Mouse (Mus musculus) urinary bladder, postnatal 4 days (tissue): ENCODE results near the gene Sept9.
A peak's percentile ranks its signal among the peaks of the same experiment; 100 is the strongest.

Experiments used
- DNase-seq, 2 experiments: peaks; one replicate each; pipeline ENCODE4 v3.0.0; 2021 to 2022; ENCODE audit warnings: low spot score in 2 of 2

The Sept9 gene

DNA sequence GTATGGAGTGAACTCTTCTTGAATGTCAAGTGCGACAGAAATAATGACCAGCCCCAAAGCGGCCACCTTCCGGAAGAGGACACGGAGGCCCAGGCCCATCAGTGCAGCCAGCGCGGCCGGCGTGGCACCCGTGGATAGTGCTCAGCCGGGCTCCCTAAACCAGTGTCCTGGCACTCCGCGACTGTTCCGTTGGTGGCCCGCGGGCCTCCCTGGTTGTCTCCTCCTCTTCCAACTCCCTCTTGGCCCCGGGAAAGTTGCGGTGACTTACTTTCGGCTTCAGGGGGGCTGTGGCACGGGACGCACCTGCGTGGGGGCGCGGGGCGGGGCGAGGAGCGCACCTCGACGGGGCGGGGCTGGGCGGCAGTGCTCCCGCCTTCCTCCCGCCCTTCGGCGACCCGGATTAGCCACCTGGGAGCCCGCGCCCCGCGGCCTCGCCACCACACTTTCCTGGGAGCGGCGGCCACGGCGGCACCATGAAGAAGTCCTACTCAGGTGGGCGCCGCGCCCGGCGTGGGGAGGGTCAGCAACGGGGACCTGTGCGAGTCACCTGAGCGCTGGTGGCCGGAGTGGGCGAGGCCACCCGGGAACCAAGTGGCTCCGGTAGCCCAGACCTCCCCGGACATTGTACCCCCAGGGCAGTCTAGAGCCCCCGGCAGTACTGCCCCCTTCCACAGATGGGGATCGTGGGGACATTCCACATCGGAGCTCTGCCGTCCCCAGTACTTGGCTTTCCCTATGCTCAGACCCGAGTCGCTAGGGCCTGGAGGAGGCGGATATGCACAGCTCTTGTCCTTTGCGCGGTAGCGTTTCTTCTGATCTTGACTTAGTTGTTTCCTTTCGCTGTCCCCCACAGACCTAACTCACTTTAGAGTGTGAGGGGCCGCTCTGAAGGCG lies at the start of gene Sept9:
Gene Sept9, plus strand, starts transcription at position 380 of the 894 bp plus-strand sequence.
- peak in 1 of 2 experiments; percentile 47 for DNase-seq

DNA sequence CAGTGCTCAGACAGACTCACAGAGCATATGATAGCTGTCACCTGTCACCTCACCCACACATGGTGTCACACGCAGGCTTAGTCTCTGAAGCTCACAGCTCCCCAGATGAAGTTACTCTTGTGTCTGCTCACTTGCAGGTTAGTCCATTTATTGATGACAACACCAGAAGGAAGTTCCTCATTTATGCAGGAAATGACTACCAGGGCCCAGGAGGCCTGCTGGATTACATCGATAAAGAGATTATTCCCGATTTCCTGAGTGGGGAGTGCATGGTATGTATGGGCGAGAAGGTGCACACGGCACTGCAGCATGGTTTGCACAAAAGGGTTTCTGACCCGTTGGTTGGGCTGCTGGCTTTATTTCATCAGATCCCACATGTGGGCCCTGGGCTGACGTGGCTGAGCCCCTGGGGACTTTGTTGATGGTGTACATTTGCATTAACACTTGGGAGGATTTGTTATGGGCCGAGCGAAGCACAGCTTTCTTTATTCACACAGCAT lies 48.9 kb upstream of the Sept9 start:
- DNase-seq, result no peak

DNA sequence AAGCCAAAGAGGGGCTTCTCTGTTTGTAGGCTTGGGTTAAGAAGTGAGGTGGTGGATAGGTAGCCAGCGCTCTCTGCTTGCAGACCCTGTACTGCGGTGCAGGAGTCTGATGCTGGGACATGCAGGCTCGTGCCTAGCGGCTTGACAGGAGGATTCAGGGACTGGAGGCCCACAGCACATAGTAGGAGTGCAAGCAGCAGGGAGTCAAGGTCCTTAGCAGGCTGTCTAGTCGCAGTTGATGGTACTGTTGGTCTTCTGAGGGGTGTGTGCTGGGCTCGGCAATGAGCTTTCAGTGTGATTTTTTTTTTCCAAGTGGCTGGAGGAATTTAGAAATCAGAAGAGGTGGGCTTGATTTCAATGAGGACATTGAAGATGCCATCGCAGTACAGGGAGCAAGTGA lies 48.0 kb upstream of the Sept9 start:
- no peak for DNase-seq

DNA sequence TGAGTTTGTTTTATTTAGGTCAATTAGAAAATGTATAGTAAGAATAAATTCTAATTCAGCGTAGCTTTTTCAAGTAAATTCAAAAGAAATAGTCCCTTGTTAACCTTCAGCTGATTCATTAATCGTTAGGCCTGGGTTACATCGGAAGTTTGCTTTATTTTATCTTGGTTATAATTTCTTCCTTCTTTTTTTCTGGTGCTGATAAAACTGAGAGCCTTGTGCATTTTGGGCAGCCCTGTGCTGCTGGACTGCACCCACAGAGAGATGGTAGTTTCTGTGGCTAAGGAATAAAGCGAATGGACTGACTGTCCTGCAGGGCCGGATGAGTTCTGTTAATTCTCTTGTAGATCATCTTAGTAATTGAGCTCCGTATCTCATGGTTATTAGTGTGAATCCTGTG lies 46.9 kb upstream of the Sept9 start:
- DNase-seq, result no peak

DNA sequence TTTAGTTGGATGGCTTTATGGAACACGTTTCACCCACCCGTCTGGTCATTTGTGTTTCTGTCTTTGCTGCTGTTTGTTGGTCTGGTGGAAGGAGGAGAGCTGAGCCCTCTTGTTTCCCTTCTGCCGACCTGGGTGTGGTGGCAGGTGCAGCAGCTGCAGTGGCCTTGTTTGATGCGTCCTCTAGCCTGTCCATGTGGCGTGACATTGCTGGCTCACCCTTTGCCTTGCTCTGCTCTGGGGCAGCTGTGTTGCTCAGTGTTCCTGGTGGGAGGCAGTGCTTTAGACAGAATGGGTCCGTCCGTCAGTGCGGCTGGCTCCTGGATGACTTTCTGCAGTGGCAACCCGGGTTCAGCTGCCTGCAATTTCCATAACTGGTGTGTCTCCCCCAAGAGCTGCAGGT lies 45.9 kb upstream of the Sept9 start:
- no peak for DNase-seq

DNA sequence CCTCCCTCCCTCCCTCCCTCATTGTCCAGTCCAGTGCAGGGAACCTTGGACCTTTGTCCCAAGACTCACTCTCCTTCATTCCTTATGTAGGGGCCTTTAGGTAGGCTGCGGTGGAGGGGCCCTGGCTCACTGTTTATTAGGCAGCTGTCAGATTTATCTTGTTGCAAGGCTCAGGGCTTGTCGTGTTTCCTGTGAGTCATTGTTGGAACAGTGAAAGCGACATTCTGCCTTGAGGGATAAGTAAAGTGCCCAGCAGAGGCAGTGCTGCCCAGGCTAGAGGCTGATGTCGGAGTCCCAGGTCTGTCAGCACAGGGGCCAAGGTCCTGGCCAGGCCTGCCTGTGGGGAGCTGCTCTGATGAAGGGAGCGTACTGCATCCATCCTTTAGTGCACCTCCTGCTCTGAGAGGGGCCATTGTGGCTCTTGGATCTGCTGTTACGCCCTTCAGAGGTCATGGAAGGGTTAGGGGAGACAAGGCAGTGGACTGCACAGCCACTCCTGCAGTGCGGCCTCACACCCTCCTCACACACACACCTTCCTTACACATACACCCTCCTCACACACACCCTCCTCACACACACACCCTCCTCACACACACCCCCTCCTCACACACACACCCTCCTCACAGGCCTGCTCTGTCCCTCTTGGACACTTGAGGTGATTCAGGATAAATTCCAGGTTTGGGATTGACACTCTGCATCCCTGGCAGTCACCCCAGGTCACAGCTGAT lies 45.2 kb upstream of the Sept9 start:
- DNase-seq, result no peak

DNA sequence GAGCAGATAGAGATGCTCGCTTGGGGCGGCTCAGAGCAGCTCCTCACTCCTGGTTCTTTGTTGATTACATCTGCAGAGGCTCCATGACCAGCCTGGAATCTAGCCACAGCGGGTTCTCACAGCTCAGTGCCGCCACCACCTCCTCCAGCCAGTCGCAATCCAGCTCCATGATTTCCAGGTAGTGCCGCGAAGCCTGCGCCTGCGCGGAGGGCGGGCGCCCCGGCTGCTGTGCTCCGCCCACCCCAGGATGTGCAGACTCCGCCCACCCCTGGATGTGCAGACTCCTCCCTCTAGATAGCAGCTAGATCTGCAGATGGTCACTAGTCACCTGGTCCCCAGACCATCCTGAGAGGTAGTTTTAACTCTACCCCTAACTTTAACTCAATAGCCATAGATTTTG lies 42.7 kb upstream of the Sept9 start:
- DNase-seq, result no peak

DNA sequence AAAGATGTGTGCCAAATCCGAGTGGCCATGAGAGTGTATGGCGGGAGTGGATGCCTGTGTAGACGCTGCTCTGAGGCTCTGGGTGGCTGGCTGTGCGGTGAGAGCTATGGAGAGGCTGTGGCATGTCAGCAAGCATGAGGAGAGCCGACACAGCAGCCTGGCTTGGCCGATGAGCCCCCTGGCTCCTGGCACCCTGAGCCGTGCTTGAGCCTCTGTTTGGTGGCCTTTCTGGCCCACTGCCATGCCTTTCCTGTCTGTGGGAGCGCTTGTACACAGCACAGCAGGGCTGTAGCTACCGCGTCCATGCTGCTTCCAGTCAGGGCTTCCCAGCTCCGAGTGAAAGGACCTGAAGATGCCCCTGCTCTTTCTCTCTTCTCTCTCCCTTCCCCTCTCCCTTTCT lies 41.1 kb upstream of the Sept9 start:
- DNase-seq, result no peak

DNA sequence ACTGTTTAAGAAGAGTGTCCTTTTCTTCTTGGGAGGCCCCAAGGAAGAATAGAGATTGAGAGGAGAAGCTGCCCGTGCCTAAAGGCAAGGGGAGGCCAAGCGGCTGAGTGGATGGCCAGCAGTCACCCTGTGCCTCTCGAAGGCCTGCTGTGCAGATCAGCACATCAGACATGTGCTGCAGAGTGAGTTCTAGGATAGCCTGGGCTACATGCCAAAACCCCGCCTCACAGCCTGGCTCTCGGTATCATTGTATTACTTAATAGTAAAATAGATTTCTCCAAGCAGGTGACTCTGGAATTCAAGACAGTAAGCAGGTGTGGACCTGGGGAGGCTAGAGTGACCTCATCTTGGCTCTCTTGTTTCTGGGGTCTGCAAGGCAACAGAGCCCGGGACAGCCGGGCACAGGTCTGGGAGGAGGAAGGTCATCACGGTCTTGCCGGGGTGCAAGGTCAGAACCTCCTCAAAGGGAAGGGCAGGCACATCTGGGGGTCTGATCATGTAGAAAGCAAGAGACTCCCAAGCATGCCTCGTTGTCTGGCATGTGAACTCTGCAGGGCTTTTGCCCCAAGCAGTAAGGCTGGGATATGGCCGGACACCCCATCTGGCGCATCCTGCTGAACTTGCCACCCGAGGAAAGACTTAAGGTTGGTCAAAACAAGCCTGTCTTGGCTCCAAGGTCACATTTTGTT lies 40.1 kb upstream of the Sept9 start:
- no peak for DNase-seq

DNA sequence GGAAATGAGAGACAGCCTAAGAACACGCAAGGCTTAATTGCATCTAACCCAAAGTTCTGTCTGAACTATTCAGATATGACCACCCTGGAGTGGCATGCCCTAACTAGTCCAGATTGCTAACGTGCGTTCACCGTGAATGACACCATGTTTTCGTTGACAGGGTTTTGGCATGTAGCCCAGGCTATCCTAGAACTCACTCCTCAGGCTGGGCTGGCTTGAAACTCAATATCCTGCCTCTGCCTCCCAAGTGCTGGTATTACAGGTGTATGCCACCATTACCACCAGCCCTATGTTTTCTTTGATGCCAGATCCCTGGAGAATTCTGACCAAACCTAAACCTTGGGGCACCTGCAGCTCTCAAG lies 39.5 kb upstream of the Sept9 start:
- no peak for DNase-seq

DNA sequence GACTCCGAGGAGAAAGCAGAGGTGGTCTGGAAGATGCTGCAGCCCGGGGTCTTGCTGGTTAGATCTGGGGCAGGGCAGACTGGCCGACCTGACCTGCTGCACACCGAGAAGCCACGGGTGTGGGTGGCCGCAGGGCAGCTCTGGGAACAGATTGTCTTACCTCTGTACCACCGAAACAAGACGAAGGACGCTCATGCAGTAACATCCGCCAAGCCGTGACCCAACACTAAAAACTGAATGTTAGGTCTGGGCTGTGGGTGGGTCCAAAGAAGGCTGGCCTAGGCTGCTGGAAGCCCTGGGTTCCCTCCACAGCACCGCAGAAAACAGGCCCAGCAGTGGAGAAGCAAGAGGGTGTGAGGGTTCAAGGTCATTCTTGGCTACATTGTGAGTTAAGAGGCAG lies 38.7 kb upstream of the Sept9 start:
- DNase-seq, result no peak

DNA sequence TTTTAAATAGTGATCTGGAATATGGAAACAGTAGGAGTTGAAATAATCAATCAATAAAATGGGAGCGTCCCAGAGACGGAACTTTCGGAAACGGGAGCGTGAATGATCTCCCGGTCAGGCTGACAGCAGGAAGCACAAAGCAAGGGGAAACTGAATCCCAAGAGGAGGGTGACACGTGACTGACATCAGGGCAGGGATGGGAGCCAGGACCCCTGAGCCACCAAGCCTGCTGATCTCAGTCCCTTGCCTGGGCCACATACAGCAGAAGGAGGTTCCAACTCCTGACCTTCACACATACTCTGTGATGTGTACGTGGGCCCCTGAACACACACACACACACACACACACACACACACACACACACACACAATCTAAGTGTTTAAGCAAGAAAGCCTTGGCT lies 37.9 kb upstream of the Sept9 start:
- no peak for DNase-seq

DNA sequence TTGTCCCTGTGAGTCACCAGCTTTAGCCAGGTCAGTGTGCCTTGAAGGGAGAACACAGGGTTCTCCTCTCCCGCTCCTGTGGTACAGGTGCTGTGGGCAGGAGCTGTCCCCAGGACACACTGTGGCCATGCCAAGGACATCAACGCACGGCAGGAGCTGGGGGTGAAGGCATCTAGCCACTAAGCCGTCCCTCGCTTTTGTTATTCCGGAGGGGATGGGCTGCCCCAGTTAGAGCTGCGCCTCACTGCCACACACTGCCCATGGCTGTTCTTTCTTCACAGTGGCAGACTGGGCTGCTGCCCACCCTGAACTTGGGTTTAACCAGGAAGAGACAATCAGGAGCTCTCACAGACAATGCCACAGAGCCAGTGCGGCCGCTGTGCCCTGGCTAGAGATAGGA lies 36.4 kb upstream of the Sept9 start:
- DNase-seq, result no peak

DNA sequence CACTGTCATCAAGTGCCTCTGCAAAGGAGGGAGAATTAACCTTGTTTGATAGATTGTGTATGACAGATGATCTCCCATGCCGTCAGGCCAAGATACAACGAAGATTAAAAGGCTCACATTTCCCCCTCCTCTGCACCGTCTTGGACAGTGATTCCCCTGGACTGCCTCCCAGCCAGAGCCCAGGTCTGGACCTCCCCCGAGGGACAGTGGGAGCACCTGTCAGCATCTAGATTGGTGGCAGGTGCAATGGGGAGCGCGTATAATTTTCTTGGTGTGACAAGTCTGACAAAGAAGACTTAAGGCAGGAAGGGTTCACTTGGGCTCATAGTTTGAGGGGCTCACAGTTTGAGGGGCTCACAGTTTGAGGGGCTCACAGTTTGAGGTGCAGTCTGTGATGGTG lies 35.7 kb upstream of the Sept9 start:
- no peak for DNase-seq

DNA sequence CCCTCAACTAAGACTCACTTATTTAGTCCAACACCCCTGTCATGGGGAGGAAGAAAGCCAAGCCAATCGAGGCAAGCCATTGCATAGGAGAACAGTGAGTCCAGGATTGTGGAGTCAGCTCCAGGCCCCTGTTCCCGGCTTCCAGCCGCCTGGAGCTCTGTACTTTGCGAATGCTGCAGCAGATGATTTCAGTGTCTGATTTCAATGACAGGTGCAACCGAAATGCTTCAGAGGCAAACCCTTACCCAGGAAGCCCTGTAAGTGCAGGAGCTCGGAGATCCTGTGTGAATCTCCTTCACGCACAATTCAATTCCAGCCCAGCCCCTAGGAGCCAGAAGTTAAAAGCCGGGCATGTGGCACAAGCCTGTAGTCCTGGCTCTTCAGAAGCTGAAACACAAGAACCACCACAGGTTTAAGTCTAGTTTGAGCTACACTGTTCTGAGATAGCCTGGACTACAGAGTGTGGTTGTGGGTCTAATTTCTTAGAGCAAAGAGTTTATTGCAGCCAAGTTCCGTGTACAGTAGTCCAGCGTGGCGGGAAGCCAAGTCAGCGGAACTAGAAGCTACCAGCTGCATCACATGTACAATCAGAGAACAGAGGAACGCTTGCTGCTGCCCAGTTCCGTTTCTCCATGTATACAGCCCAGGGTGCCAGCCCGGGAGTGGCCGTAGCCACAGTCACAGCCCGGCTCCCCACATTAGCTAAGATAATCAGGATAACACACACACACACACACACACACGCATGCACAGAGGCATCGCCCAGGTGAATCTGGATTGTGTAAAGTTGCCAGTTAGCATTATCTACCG lies 31.0 kb upstream of the Sept9 start:
- DNase-seq, result no peak

DNA sequence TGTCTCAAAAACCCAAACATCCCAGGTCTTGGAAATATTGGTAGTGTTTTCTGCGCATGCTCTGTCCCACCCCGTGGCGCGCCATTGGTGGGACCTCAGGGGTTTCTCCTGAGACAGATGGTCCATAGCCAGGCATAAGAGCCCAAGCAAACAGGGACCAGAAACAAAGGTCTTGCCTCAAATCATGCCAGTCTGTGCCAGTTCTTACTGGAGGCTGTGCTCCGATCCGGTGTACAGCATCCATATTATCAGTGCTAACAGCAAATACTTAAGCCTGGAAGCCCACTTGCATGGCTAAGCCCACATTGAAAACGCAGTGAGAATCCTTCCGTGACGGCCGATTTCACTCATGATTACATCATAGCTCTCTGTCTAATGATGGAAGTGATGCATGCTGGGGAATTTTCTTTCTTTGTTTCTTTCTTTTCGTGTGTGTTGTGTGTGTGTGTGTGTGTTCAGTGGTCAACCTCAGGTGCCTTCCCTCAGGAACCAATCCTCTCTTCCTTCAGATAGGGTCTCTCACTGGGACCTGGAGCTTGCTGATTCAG lies 30.3 kb upstream of the Sept9 start:
- no peak for DNase-seq

DNA sequence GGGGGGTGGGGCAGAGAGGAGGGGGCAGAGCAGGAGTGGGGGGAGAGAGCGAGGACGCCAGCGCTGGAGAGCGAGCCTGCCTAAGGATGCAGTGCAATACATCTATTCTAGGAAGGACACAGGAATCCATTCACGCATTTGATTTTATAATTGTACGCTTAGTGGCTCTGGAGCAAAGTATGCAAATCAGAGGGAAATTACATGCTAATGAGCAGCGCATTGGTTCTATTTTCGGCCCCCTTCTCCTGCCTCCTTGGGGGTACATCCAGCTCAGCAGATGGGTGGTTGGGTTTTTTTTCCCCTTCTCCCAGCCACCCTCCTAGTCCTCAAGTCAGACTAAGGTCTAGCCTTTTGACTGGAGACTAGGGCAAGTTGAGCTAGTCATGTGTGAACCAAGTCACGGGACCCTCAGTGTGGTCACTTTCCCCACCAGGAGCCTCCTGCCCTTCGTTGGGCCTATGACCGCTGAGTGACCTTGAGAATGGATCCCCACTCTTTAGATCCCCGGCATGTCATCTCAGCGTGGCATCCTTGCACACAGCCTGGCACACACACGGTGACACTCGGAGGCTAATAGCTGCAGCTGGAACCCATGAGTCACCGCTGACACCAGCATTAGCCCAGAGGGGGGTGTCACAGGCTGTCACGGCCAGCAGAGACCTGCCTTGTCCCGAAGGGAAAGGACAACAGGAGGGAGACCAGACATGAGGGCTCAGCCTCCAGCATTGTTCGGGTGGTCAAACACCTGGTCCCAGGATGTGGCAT lies 29.5 kb upstream of the Sept9 start:
- DNase-seq, result no peak

DNA sequence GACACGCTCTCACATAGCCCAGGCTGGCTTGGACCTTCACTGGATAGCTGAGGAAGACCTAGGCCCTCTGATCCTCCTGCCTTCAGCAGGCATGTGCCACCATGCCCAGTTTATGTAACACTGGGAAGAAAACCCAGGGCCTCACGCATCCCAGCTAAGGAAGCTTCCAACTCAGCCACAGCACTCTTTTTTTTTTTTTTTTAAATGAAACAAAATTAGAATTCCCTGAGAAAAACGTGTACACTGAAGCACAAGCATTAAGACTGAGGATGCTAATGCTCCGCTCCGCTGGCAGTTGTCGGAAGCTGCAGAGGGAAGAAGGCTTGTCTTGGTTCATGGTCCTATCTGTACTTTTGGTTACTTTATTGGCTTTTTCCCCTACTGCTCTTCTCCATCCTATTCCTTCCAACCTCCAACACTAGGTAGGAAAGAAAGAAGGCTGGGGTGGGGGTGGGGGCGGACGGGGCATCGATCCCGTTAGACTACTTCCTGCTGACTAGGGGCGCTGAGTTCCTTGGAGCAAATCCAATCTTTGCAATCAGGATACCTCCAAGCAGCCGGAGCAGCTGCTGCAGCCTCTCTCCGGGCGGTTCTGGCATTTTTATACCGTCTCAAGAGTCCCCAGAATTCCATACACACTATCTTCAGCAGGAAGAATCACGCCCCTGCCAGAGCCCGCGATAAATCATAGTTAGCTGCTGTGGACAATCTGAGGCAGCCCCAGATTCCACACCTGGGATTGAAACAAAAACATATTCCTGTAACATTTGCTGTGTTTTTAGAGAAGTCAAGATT lies 25.2 kb upstream of the Sept9 start:
- no peak for DNase-seq

DNA sequence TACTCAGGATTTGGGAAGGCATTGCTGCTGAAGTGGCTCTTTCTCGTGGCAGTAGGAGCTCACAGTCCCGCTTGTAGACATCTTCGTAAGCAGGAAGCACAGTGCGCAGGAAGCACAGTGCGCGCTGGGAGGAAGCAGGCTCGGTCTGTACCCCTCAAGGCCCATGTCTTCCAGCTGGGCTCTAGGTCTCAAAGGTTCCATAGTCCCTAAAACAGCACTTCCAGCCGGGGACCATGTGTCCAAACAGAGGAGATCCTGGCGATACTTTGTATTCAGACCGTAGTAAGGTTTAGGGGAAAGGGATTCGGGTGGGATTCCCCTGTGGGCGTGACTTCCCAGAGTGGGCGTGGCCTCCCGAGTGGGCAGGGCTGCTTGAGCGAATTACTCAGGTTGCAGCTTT lies 24.5 kb upstream of the Sept9 start:
- DNase-seq, result peak in 1 of 2 experiments; percentile 56

DNA sequence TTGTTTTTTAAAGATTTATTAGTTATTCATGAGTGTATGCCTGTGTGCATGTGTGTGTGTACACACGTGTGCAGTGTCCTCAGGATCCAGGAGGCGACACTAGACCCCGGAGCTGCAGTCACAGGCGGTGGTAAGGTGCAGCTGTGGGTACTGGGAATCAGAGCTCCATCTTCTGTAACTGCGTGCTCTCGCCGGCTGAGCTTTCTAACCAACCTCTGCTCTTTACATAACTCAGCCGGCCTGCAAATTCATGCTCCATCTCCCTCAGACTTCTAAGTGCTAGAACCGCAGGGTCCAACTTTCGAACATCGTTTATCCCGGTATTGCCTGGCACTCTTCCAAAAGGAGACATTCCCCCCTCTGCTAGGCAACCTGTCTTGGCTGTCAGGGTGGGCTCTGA lies 24.0 kb upstream of the Sept9 start:
- DNase-seq, result no peak
